Mouse (Mus musculus) kidney, adult 2 months (tissue): ENCODE measurements around the gene Rfwd3.

ENCODE experiments used
- CTCF ChIP-seq: fragments of 200-500 bp; conservative IDR thresholded peaks from 2 replicates; pipeline ENCODE4 v1.5.1; 2011; ENCODE audit warnings: low read depth, mild to moderate bottlenecking, control low read depth, low read length, moderate library complexity, mixed read lengths; ENCODE audit not compliant: insufficient read depth, insufficient read length
- POLR2A ChIP-seq: fragments of 200-500 bp; IDR thresholded peaks from one replicate; pipeline ENCODE4 v1.6.1; 2011; ENCODE audit warnings: low read depth, low read length, control low read depth

- TF ChIP-seq POLR2A (no peak), CTCF (no peak)
Measured at GRCm38 (mm10) chr8:111305031-111305730, 5.2 kb upstream of the Rfwd3 start.
